Mouse (Mus musculus): Measurements from ENCODE around the gene Taco1.
A peak's percentile ranks its signal among the peaks of the same experiment; 100 is the strongest.
"Not testable (repeated sequence)": the region's sequence is repeated elsewhere in the genome, so short reads cannot be mapped to it uniquely, and the experiment has no call there.

Taco1 gene

GRCm38 (mm10) chr11:106065923-106066571, at the start of gene Taco1:
Gene Taco1, plus strand, starts transcription at chr11:106066061.
- peak; percentile 93 for DNase-seq (ENCODE audit: low read depth)

DNA sequence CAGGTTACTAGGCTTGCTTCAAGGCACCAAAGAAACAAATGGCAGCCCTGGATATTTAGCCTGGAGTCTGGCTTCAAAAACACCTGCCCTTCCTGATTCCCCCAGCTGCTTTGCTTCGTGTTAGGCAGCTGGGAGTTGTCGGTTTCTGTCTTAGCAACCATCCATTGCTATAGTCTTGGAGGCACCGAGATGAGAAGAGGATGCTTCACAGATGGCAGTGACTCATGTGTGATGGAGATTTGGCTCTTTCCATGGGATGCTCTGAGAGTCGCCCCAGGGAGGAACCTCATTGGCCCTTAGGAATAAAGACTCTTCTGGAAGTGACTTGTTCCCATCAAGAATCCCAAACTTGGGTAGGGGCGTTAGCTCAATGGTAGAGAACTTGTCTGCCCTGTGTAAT, 49.4 kb upstream of the Taco1 start:
- no peak for DNase-seq (ENCODE audit: low read depth)

GRCm38 (mm10) chr11:106020051-106020763, 45.7 kb upstream of the Taco1 start:
- DNase-seq (ENCODE audit: low read depth) = no peak

DNA sequence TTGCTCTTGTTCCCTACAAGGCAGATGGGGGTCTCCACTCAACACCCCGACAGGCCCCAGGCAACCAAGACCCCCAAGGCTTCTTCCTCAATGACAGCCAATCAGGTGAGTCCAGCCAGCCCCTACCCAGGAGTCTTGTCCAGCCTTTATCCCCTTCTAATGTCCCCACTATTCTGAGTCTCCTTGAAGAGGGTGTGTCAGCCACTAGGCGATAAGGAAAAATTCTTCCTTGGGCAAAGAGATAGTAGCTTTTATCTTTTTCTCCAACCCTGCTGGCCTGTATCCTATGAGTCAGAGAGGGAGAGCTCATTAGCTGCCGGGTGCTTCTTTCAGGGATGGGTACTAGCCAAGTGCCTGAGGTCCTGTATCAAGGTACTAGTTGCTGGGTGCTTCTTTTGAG, 40.1 kb upstream of the Taco1 start:
- no peak for DNase-seq (ENCODE audit: low read depth)

DNA sequence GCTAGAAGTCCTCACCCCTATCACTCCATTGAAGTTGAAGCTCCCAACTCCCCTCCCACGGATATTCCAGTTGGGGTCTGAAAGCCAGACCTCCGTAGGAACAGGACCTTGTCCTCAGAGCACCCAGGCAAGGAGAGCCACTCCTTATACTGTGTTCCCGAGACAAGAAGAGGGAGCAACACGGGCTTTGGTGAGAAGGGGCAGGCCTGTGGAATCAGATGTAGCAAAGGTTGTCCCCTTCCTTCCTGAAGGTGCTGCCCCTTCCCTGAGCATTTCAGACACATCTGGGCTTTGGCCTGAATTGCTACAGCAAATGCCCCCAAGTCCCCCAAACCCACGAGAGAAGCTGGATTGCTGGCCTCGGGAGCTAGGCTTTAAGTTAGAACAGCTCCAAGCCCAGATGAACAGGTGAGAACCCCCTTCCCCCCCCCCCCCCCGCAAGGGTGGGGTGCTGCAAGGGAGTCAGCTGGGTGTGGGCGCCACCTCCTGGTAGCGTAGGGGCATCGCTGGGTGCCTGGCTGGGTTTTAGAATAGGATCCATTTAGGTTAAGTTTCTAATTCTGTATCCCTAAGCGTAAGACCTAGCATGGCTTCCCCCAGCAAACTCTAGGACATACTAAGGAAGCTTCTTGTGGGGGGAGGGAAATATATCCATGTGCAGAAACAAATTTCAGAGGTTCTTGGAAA, 39.3 kb upstream of the Taco1 start:
- peak; percentile 26 for DNase-seq (ENCODE audit: low read depth)

DNA sequence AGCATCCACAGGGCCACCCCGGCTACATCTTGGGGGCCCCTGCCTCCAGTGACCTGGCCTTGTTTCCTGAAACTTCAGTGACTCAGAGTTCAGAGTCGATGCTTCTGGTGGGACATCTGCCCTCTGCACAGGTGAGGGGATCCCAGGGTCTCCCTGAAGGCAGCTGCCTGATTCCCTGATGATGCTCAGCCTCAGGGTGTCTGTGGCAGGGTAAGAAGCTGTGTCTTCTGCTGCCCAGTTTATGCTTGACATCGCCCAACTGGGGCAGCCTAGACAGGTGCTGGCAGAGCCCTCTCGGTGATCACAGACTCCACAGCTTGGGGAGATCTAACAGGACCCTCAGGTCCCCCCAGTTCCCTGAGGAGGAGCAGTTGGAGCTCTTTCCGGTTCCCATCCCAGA, 38.3 kb upstream of the Taco1 start:
- no peak for DNase-seq (ENCODE audit: low read depth)

GRCm38 (mm10) chr11:106032074-106032473, 33.8 kb upstream of the Taco1 start:
- DNase-seq (ENCODE audit: low read depth) = not testable (repeated sequence)

DNA sequence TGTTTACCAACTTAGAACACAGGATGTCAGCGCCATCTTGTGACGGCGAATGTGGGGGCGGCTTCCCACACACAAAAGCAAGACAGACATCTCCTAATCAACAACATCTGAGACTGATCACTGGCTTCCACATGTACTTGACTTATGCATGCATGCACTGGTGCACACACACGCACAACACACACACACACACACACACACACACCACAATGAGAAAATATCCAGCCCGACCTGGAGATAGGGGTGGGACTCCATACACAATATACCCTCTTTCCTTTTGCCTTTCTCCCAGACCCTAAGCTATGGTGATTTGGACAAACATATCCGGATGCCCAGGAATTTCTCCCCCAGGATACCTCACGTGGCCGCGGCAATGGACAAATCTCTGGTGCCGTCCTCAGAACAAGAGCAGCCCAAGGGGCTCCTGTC, 32.4 kb upstream of the Taco1 start:
- no peak for DNase-seq (ENCODE audit: low read depth)

- DNase-seq (ENCODE audit: low read depth) = no peak
Measured at GRCm38 (mm10) chr11:106034986-106035385, 30.9 kb upstream of the Taco1 start.

DNA sequence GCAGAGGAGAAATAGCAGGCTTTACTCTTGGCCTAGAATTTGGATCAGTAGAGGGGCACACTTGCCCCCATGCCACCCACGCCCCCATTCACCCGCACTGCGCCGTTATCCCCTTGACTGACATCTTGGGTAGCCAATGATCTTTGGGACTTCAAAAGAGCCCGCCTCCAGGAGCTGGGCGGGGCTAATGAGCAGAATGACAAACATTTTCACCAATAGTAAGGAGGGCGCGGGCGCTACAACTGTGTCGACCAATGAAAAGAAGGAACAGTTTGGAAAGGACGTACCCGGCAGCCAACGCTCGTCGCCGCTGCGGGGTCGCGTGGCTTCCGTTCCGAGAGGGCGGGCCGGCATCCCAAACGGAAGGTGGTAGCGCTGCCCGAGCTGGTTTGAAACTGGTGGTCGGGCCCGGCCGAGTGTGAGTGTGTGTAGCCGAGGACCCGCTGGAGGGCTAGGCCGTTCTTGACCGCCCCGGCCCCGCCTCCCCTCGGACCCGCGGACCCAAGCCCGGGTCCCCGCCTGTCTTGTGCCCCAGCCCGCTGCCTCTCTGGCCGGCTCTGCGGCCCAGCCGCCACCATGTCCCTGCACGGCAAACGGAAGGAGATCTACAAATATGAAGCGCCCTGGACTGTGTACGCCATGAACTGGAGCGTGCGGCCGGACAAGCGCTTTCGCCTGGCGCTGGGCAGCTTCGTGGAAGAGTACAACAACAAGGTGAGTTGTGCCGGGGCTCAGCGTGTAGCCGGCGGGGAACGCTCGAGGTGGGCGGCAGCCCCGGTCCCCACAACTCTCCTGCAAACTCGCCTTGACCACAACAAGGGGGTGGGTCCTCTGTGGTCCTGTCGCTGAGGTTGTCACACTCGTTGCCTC, 29.1 kb upstream of the Taco1 start, which contains the start of gene Dcaf7:
Dcaf7 (plus strand) TSS at position 325 of the 870 bp plus-strand sequence.
- DNase-seq (ENCODE audit: low read depth) = peak; percentile 99

DNA sequence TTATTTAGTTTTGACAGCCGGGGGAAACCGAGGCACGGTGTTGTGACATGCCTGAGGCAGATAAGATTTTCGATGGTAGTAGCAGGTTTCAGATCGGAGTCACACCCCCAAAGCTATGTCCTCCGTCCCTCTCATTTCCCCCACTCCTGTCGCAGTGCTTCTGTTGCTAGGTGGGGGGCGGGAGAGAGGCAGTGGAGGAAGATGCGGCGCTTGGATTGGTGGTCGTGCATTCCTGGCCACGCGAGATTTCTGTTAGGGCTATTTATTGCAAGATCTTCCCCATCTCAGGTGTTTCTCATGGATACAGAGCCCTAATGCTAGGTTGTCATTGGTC, 28.5 kb upstream of the Taco1 start:
- peak; percentile 39 for DNase-seq (ENCODE audit: low read depth)

GRCm38 (mm10) chr11:106044349-106044748, 21.5 kb upstream of the Taco1 start:
- DNase-seq (ENCODE audit: low read depth) = no peak

DNA sequence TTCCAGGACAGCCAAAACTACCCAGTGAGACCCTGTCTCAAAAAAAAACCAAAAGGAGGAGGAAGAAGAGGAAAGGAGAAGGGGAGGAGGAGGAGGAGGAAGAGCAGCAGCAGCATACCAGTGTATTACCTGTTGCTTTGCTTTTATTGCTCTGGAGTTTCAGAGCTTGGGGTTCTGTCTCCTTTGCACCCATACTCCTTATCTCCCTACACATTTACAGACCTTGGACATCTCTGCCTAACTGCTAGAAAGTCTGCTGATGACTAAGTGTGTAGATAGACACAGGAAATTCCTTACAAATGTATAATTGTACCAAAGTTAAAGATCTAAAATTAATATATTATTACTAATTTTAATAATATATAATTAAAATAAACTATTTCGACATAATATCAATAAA, 20.6 kb upstream of the Taco1 start:
- no peak for DNase-seq (ENCODE audit: low read depth)

GRCm38 (mm10) chr11:106045780-106046179, 20.1 kb upstream of the Taco1 start:
- no peak for DNase-seq (ENCODE audit: low read depth)

- DNase-seq (ENCODE audit: low read depth) = no peak
Measured at GRCm38 (mm10) chr11:106046584-106046983, 19.3 kb upstream of the Taco1 start.

DNA sequence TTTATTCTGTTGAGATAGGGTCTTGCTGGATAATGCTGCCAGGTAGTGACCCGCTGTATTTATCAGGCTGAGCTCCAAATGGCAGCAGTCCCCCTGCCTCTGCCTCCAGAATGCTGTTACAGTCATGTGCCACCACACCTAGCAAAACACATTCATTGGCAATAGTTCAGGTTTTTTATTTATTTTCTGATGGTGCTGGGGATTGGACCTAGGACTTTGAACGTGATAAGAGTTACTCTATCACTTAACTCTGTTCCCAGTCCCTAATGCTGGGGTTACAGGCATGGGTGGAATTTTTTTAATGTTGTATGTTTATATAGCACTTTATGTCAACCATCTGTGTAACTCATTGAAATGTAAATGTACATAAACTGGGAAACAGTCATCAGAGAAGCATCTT, 11.9 kb upstream of the Taco1 start:
- DNase-seq (ENCODE audit: low read depth) = no peak

GRCm38 (mm10) chr11:106054600-106054999, 11.3 kb upstream of the Taco1 start:
- DNase-seq (ENCODE audit: low read depth) = no peak

DNA sequence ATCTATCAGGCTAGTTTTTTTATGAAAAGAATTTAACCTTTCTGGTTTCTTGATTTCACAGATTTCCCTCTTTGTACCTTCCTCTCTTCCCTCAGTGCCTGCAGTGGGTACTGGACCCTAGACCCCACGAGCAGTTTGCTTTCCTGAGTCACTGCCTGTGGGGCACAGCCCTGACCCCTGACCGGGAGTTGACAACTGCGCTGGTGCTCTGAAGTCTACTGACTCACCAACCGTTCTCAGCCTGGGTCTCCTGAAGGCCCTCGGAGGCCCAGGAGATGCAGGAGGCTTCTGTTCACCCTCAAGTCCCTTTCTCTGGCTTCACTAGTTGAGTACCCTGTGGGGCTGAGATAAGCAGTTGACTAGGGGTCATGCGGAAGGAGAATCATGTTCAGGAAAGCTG, 10.5 kb upstream of the Taco1 start:
- no peak for DNase-seq (ENCODE audit: low read depth)

- DNase-seq (ENCODE audit: low read depth) = no peak
Measured at GRCm38 (mm10) chr11:106056819-106057491, 8.9 kb upstream of the Taco1 start.

DNA sequence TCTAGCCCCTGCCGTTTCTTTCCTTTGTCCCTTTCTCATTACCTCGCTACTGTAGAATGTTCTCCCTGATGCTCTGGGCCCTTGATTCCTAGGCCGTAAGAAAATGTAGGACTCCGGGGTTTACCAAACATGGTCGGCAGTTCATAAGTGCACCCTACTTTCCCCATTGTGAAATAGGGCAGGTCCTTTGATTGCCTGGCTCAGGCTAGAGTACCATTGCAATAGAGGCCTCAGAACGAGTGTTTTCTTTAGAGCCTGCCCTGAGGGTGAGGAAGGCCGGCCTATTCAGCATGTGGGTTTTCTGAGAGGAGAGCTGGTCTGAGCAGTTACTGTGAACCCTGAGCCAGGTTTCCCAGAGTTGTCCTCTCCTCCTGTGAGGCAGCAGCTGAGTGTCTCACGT, 7.8 kb upstream of the Taco1 start:
- DNase-seq (ENCODE audit: low read depth) = no peak

GRCm38 (mm10) chr11:106060549-106060948, 5.3 kb upstream of the Taco1 start:
- no peak for DNase-seq (ENCODE audit: low read depth)

DNA sequence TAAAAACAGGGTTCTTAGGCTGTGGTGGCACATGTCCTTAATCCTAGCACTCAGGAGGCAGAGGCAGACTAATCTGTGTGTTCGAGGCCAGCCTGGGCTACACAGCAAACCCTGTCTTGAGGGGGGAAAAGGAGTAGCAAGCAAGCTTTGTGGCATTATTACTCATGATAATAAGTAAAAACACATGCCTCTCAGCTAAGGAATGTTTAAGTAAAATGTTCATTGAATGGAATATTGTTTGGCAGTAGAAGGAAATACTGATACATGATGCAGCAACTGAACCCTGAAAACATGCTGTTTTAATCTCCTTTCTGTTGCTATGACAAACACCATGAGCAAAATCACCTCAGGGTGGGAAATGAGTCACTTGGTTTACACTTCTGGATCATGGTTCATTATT, 4.5 kb upstream of the Taco1 start:
- DNase-seq (ENCODE audit: low read depth) = no peak
